ENCODE assay signal across 8 mouse cellular contexts in the genomic region with DNA sequence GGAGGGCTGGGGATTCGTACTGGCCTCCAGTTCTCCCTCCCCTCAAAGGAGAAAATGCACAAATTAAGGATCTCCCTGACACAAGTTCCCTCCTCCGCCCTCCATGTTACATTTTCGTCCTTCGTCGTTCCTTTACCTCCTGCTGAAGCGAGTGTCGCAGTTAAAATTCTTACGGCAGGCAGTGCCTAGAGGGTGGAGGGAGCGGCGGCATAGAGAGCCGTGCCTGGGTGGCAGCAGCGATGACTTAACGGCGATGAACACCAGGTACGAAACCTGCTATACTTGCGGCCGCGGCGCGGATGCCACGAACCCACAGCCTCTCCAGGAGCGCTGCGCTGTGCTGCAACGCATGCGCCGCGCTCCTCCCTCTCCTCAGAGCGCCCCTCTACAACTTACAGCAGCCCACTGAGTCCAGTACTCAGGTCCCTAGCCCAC. TPM values are rescaled to one million over a fixed set of nuclear protein-coding genes. Genes with fewer than 3 reads are reported as not detected.
A peak's percentile ranks its signal among the peaks of the same experiment; 100 is the strongest.
DNase-seq lines count a peak whose midpoint lies in the region; ATAC-seq and TF ChIP-seq lines count a peak whose summit lies in the region.

No protein-coding gene starts in this region.

- no peaks in the 10 kb centered on the region for H3K36me3 ChIP-seq in intestine, embryonic 15.5 days
- H3K36me3 ChIP-seq in liver, adult 2 months (ENCODE audit: control insufficient read depth, insufficient read depth, low read length), result no peaks in the 10 kb centered on the region
- H3K36me3 ChIP-seq in midbrain, postnatal 0 days (ENCODE audit: insufficient read depth, low read length), result no peaks in the 10 kb centered on the region
- no peaks in the 10 kb centered on the region for H3K36me3 ChIP-seq in stomach, embryonic 14.5 days (ENCODE audit: control insufficient read depth, insufficient read depth, low read length)

- H3K79me2 ChIP-seq in liver, adult 2 months (ENCODE audit: control insufficient read depth, insufficient read depth, low read length), result no peaks in the 10 kb centered on the region

- TF ChIP-seq POLR2A in liver, adult 2 months (IDR thresholded peaks at IDR 0.05; ENCODE audit: extremely low read depth, insufficient read depth, low read length), result no peak

- H3K9ac ChIP-seq in intestine, embryonic 15.5 days, result peak overlapping the region; percentile 65
- peak overlapping the region; percentile 89 for H3K9ac ChIP-seq in liver, adult 2 months (ENCODE audit: low read depth, low read length)
- peak overlapping the region; percentile 64 for H3K9ac ChIP-seq in midbrain, postnatal 0 days (replicated peaks; ENCODE audit: low read length, poor library complexity, severe bottlenecking)
- peak overlapping the region; percentile 28; the same call in 1 of the 2 replicates for H3K9ac ChIP-seq in stomach, embryonic 14.5 days (replicated peaks; ENCODE audit: low read depth, low read length)

- TF ChIP-seq CTCF in layer of hippocampus, adult 2 months (conservative IDR thresholded peaks at IDR 0.05), result no peak
- TF ChIP-seq CTCF in liver, adult 2 months (IDR thresholded peaks at IDR 0.05; ENCODE audit: low read depth, low read length), result no peak
- TF ChIP-seq CTCF in midbrain, postnatal 0 days (IDR thresholded peaks at IDR 0.05), result no peak

- H3K4me1 ChIP-seq in intestine, embryonic 15.5 days (replicated peaks), result no peaks in the 10 kb centered on the region
- H3K4me1 ChIP-seq in liver, adult 2 months (ENCODE audit: control insufficient read depth, insufficient read depth, low read length), result peaks cover 3% of the 10 kb centered on the region; the same call in 1 of the 2 replicates
- no peaks in the 10 kb centered on the region for H3K4me1 ChIP-seq in midbrain, postnatal 0 days (ENCODE audit: insufficient read depth, low read length)
- H3K4me1 ChIP-seq in stomach, embryonic 14.5 days (ENCODE audit: control insufficient read depth, insufficient read depth, low read length), result no peaks in the 10 kb centered on the region

- under 1% methylated on average over 28 of the region's 28 CpGs for WGBS in intestine, embryonic 15.5 days
- 22% methylated on average over 27 of the region's 28 CpGs for WGBS in liver, adult 2 months
- under 1% methylated on average over 26 of the region's 28 CpGs for WGBS in midbrain, postnatal 0 days
- WGBS in stomach, embryonic 14.5 days, result under 1% methylated on average over 27 of the region's 28 CpGs

- peak; percentile 22; the same call in 1 of the 2 replicates for ATAC-seq in intestine, embryonic 15.5 days
- ATAC-seq in midbrain, postnatal 0 days (ENCODE audit: low FRiP score), result peak; percentile 28; the same call in 1 of the 2 replicates
- ATAC-seq in stomach, embryonic 14.5 days (ENCODE audit: insufficient number of reproducible peaks, insufficient read depth, low FRiP score, low read depth), result no peak

- H3K27me3 ChIP-seq in intestine, embryonic 15.5 days (replicated peaks), result no peaks in the 10 kb centered on the region
- no peaks in the 10 kb centered on the region for H3K27me3 ChIP-seq in liver, adult 2 months (ENCODE audit: control insufficient read depth, insufficient read depth, low read length)
- H3K27me3 ChIP-seq in midbrain, postnatal 0 days (ENCODE audit: insufficient read depth, low read length), result no peaks in the 10 kb centered on the region
- no peaks in the 10 kb centered on the region for H3K27me3 ChIP-seq in stomach, embryonic 14.5 days (ENCODE audit: control insufficient read depth, insufficient read depth, low read length)

- DNase-seq in layer of hippocampus, adult 2 months (ENCODE audit: low spot score in 2 of 2), result peak in 1 of 2 experiments; percentile 21
- no peak for DNase-seq in layer of hippocampus, adult 9-11 months
- DNase-seq in cerebellum, postnatal 14 days, result peak; percentile 48 to 57
- DNase-seq in frontal cortex, postnatal 25 days (ENCODE audit: low spot score in 2 of 2), result peak; percentile 7 to 31
- no peak for DNase-seq in liver, adult 2 months (ENCODE audit: extremely low read depth, low read depth, low spot score)
- peak; percentile 30 for DNase-seq in midbrain, postnatal 0 days (ENCODE audit: low spot score)

- peak overlapping the region; percentile 88 for H3K27ac ChIP-seq in layer of hippocampus, adult 2 months
- H3K27ac ChIP-seq in intestine, embryonic 15.5 days, result peak overlapping the region; percentile 57; the same call in 1 of the 2 replicates
- no peak overlapping the region for H3K27ac ChIP-seq in liver, adult 2 months (replicated peaks; ENCODE audit: insufficient read depth, low read depth, low read length)
- H3K27ac ChIP-seq in midbrain, postnatal 0 days (ENCODE audit: low read depth, low read length), result peak overlapping the region; percentile 65
- H3K27ac ChIP-seq in stomach, embryonic 14.5 days (ENCODE audit: low read length), result peak overlapping the region; percentile 72; the same call in 1 of the 2 replicates

- H3K4me2 ChIP-seq in intestine, embryonic 15.5 days (replicated peaks), result peak overlapping the region; percentile 61
- peak overlapping the region; percentile 65 for H3K4me2 ChIP-seq in midbrain, postnatal 0 days (ENCODE audit: low read depth, low read length, poor library complexity, severe bottlenecking)
- H3K4me2 ChIP-seq in stomach, embryonic 14.5 days (replicated peaks; ENCODE audit: low read depth, low read length), result peak overlapping the region; percentile 40

- H3K4me3 ChIP-seq in layer of hippocampus, adult 2 months, result peak overlapping the region; percentile 60
- peak overlapping the region; percentile 48 for H3K4me3 ChIP-seq in intestine, embryonic 15.5 days (replicated peaks)
- peak overlapping the region; percentile 83 for H3K4me3 ChIP-seq in liver, adult 2 months (ENCODE audit: insufficient read depth, low read depth, low read length)
- H3K4me3 ChIP-seq in midbrain, postnatal 0 days (ENCODE audit: low read depth, low read length), result peak overlapping the region; percentile 45
- peak overlapping the region; percentile 45 for H3K4me3 ChIP-seq in stomach, embryonic 14.5 days (ENCODE audit: low read depth, low read length)

- no peaks in the 10 kb centered on the region for H3K9me3 ChIP-seq in intestine, embryonic 15.5 days
- H3K9me3 ChIP-seq in midbrain, postnatal 0 days (ENCODE audit: low read length), result no peaks in the 10 kb centered on the region
- no peaks in the 10 kb centered on the region for H3K9me3 ChIP-seq in stomach, embryonic 14.5 days (ENCODE audit: control insufficient read depth, low read depth, low read length)

RNA-seq across cellular contexts. Expression of gene Zcchc13, which starts 7.0 kb away (rescaled TPM):
- total RNA-seq in layer of hippocampus, adult 2 months (2021), result not detected
- not detected in 2 replicates for polyA plus RNA-seq in intestine, embryonic 15.5 days (2015; fragmentation: Nextera tagmentation; extraction: Ambion mirVana)
- not detected in 2 replicates for total RNA-seq in liver, adult 2 months (2014; rRNA removed)
- polyA plus RNA-seq in liver, adult 2 months (2012; rRNA removed), result not detected in 2 replicates
- not detected in 2 replicates for total RNA-seq in midbrain, postnatal 0 days (2014; rRNA removed)
- polyA plus RNA-seq in midbrain, postnatal 0 days (2015; fragmentation: Nextera tagmentation; extraction: Ambion mirVana), result not detected in 2 replicates
- polyA plus RNA-seq in stomach, embryonic 14.5 days (2014; fragmentation: Nextera tagmentation; extraction: Ambion mirVana), result not detected in 2 replicates

Comparison
In these comparisons a context has a peak if more than half of its experiments do, and no peak if none do; other contexts are left out.
1. DNase-seq: peak in cerebellum, postnatal 14 days (2 of 2), frontal cortex, postnatal 25 days (2 of 2) and midbrain, postnatal 0 days (single experiment); none in layer of hippocampus, adult 9-11 months (single experiment) and liver, adult 2 months (single experiment).
2. H3K9ac ChIP-seq: peak in every context shown above with its lines; median percentile 89 in liver, adult 2 months; 65 in intestine, embryonic 15.5 days; 64 in midbrain, postnatal 0 days; 28 in stomach, embryonic 14.5 days.
3. Peak in every context shown above with its lines, with median percentiles within 50 percentile points of each other: H3K4me3 ChIP-seq and H3K4me2 ChIP-seq.